Mouse (Mus musculus) myocyte (in vitro differentiated cells): Measurements from ENCODE around the gene Rab17. TPM values are rescaled to one million over a fixed set of nuclear protein-coding genes. Genes with fewer than 3 reads are reported as not detected.

Experiments used
- H3K27me3 ChIP-seq: one replicate; pipeline ENCODE4 v1.6.1; 2011; ENCODE audit not compliant: control insufficient read depth, insufficient read depth, insufficient read length
- H3K36me3 ChIP-seq: one replicate; pipeline ENCODE4 v1.6.1; 2011; ENCODE audit not compliant: control insufficient read depth, insufficient read depth
- H3K4me2 ChIP-seq: one replicate; pipeline ENCODE4 v1.6.1; 2011; ENCODE audit warnings: low read depth, control low read depth
- H3K4me3 ChIP-seq: one replicate; pipeline ENCODE4 v1.5.1; 2011; ENCODE audit warnings: mild to moderate bottlenecking, control low read depth, moderate library complexity
- H3K79me2 ChIP-seq: one replicate; pipeline ENCODE4 v1.6.1; 2011; ENCODE audit not compliant: control insufficient read depth, insufficient read depth
- H3ac ChIP-seq: one replicate; pipeline ENCODE4 v1.6.1; 2011; ENCODE audit not compliant: control insufficient read depth, insufficient read length
- CEBPB ChIP-seq: IDR thresholded peaks from 2 replicates; pipeline ENCODE4 v1.6.1; 2011; ENCODE audit warnings: mild to moderate bottlenecking, moderate library complexity; ENCODE audit not compliant: poor library complexity, insufficient read depth, severe bottlenecking
- E2F4 ChIP-seq: IDR thresholded peaks from one replicate; pipeline ENCODE4 v1.6.1; 2011; ENCODE audit warnings: mild to moderate bottlenecking, control low read depth, moderate library complexity; ENCODE audit not compliant: insufficient read depth
- MAX ChIP-seq: IDR thresholded peaks from one replicate; pipeline ENCODE4 v1.6.1; 2011; ENCODE audit warnings: low read depth, mild to moderate bottlenecking, control low read depth
- MYOD1 ChIP-seq, 3 experiments: IDR thresholded peaks; one replicate each; pipeline ENCODE4 v1.6.1; 2011; ENCODE audit warnings: control low read depth in 2 of 3, low read depth in 2 of 3, mild to moderate bottlenecking in 2 of 3, moderate library complexity in 1 of 3; ENCODE audit not compliant: insufficient read length in 2 of 3, control insufficient read depth in 1 of 3
- MYOG ChIP-seq, 3 experiments: IDR thresholded peaks; one replicate each; pipeline ENCODE4 v1.6.1; 2011; ENCODE audit warnings: control low read depth in 2 of 3, low read depth in 2 of 3, mild to moderate bottlenecking in 2 of 3; ENCODE audit not compliant: insufficient read length in 2 of 3, control insufficient read depth in 1 of 3, insufficient read depth in 1 of 3
- POLR2A ChIP-seq: IDR thresholded peaks from one replicate; pipeline ENCODE4 v1.6.1; 2011; ENCODE audit warnings: low read depth, mild to moderate bottlenecking, control low read depth, moderate library complexity; ENCODE audit not compliant: insufficient read length
- POLR2AphosphoS2 ChIP-seq: IDR thresholded peaks from one replicate; pipeline ENCODE4 v1.6.1; 2011; ENCODE audit warnings: low read depth, control low read depth; ENCODE audit not compliant: insufficient read length
- REST ChIP-seq: IDR thresholded peaks from one replicate; pipeline ENCODE4 v1.6.1; 2011; ENCODE audit warnings: mild to moderate bottlenecking, control low read depth, moderate library complexity; ENCODE audit not compliant: insufficient read depth, insufficient read length
- SRF ChIP-seq: IDR thresholded peaks from one replicate; pipeline ENCODE4 v1.6.1; 2011; ENCODE audit warnings: low read depth; ENCODE audit not compliant: control insufficient read depth, insufficient read length
- TCF12 ChIP-seq: IDR thresholded peaks from one replicate; pipeline ENCODE4 v1.6.1; 2011; ENCODE audit warnings: mild to moderate bottlenecking, control low read depth; ENCODE audit not compliant: poor library complexity, insufficient read depth, severe bottlenecking
- TCF3 ChIP-seq: IDR thresholded peaks from one replicate; pipeline ENCODE4 v1.6.1; 2011; ENCODE audit warnings: low read depth, control low read depth; ENCODE audit not compliant: insufficient read length
- USF1 ChIP-seq: IDR thresholded peaks from one replicate; pipeline ENCODE4 v1.6.1; 2011; ENCODE audit warnings: low read depth, mild to moderate bottlenecking, control low read depth, moderate library complexity
- polyA plus RNA-seq: library from polyadenylated mRNA; unstranded; fragments of >200 nt; fragmentation: generic; extraction: Trizol; gene quantifications from one replicate; pipeline ENCODE4 v1.2.1, GENCODE M21; 2012; ENCODE audit warnings: missing spikeins

Gene Rab17
- polyA plus RNA-seq, 1 experiment, result not detected

DNA sequence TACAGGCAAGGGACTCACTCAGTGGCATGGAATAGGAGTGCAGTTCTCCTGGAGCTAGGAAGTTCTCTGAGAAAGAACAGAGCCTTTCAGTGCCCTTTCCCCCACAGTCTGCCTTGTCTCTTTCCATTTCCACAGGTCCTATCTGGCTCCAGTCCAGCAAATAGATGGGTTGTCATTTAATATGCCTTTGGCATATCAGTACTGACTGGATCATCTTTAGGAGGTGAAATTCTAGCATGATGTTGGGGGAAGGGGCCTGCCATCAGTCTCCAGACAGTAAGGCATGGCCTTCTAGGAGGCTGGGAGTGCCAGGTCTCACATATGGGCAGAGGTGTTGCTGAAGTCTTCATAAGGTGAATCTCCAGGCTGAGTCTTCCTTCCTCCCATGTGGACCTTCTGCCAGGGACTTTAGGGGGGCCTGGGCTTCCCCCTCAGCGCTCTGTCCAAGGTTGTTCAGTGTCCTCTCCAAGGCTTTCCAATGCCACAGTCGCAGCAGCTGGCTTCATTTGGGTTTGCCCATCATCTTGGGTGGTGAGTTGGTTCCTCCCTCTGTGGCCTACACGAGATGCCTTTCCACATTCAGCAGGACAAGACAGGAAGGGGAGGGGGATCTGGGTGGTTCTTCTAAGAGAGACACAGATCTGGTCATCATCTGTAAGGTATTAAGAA lies 32.5 kb upstream of the Rab17 start:
- H3ac ChIP-seq, result no peak overlapping the region
- no peak overlapping the region for H3K4me3 ChIP-seq
- H3K79me2 ChIP-seq, result peaks cover 76% of the 10 kb centered on the region
- H3K36me3 ChIP-seq, result no peaks in the 10 kb centered on the region
- H3K4me2 ChIP-seq, result peak overlapping the region; percentile 95
- TF ChIP-seq MAX, result no peak
- no peak for TF ChIP-seq TCF12
- TF ChIP-seq SRF, result no peak
- peak in 1 of 3 experiments; percentile 57 for TF ChIP-seq MYOG (IDR thresholded peaks at IDR 0.05; ENCODE audit: control insufficient read depth in 1 of 3, insufficient read depth in 1 of 3, insufficient read length in 2 of 3, low read depth in 2 of 3)
- peak in 1 of 3 experiments; percentile 60 for TF ChIP-seq MYOD1 (IDR thresholded peaks at IDR 0.05; ENCODE audit: control insufficient read depth in 1 of 3, insufficient read length in 2 of 3, low read depth in 2 of 3)
- TF ChIP-seq POLR2AphosphoS2, result no peak
- no peak for TF ChIP-seq POLR2A
- no peak for TF ChIP-seq TCF3
- TF ChIP-seq CEBPB, result no peak
- no peak for TF ChIP-seq REST
- no peak for TF ChIP-seq USF1
- TF ChIP-seq E2F4, result no peak
- H3K27me3 ChIP-seq, result no peaks in the 10 kb centered on the region

DNA sequence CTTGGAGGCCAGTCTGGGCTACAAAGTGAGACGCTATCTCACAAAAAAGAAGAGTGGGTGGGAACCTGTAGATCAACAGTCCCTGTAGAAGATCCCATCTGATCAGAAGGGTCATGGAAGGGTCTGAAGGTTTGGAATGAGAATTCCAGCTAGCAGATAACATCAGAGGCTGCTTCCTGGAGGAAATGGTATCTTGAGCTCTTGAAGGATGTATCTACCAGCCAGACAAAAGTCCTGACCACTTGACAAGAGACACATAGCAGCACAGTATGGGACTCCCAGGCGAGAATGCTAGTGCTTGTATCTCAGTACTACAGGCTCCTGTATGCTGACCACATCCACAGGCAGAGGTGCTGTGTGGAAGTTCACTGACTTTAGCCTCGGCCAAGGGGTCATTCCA lies 31.6 kb upstream of the Rab17 start:
- H3ac ChIP-seq, result no peak overlapping the region
- no peak overlapping the region for H3K4me3 ChIP-seq
- no peak for TF ChIP-seq USF1
- no peaks in the 10 kb centered on the region for H3K27me3 ChIP-seq
- peak overlapping the region; percentile 95 for H3K4me2 ChIP-seq
- peaks cover 70% of the 10 kb centered on the region for H3K79me2 ChIP-seq
- H3K36me3 ChIP-seq, result no peaks in the 10 kb centered on the region

DNA sequence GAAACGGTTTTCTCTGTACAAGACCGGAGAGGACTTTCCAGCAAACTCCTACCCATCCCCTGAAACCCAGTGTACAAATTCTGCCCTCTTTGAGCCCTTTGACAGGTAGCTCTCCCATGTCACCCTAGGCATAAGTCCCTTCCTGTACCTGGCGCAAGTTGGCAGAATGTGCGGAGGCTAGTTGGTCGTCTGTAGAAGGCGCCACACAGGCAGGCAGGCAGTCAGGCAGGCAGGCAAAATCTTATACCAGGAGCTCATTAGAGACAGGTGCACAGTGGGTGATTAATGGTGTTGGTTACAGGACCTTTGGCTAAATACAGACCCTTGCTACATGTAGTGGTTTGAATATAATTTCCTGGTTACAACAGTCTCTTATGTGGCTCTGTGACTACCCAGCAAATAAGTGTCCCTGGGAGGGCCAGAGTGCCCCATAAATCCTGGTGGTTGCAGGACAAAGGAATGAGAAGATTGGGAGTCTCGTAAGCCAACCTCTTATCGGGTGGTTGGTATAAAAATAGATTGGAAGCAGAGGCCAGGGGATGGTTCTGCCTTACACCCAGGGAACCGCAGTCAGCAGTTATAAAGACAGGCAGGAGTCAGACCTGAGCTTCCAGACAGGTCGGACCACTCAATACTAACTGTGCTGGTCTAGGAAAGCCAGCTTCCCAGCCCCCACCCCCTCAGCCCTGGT lies 30.6 kb upstream of the Rab17 start:
- TF ChIP-seq REST, result no peak
- TF ChIP-seq MYOD1 (IDR thresholded peaks at IDR 0.05; ENCODE audit: control insufficient read depth in 1 of 3, insufficient read length in 2 of 3, low read depth in 2 of 3), result peak in 2 of 3 experiments; percentile 7 to 68
- no peak for TF ChIP-seq MAX
- no peak for TF ChIP-seq TCF3
- no peak for TF ChIP-seq TCF12
- peak in 1 of 3 experiments; percentile 45 for TF ChIP-seq MYOG (IDR thresholded peaks at IDR 0.05; ENCODE audit: control insufficient read depth in 1 of 3, insufficient read depth in 1 of 3, insufficient read length in 2 of 3, low read depth in 2 of 3)
- no peak for TF ChIP-seq CEBPB
- H3K4me2 ChIP-seq, result peak overlapping the region; percentile 95
- no peaks in the 10 kb centered on the region for H3K27me3 ChIP-seq
- H3K79me2 ChIP-seq, result peaks cover 62% of the 10 kb centered on the region
- H3K4me3 ChIP-seq, result peak overlapping the region; percentile 84
- no peaks in the 10 kb centered on the region for H3K36me3 ChIP-seq
- no peak overlapping the region for H3ac ChIP-seq

DNA sequence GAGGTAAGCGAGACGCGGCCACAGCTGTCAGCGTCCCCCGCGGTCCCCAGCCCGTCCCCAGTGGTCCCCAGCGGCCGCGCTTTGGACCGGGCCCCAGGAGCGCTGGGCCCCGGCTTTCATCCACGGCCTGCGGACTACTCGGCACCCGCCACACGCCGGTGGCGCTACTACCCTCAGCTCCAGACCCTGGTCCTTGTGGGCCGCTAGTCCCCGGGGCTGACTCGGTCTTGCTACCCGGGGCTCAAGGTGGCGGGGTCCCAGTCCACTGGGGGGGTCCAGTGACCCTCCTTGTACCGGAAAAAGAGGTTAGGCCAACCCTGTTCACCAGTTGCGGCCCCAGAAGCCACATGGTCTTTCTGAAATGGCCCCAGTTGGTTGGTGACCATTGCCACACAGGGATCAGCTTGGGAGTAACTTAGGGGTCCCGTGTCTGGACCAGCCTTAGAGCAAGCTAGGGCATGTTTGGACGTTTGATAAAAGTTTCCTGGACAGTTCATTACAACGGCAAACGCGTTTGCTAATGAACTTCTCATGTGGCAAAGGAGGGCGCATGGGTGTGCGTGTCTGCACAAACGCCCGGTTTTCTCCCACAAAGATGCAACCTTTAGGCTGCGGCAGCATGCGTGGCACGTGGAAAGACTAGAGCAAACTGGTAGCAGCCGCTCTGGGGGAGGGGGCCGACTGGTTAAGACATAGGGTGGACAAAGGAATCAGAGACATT lies 29.6 kb upstream of the Rab17 start:
- Histone ChIP-seq H3K4me2 (peak overlapping the region; percentile 95), H3K79me2 (peaks cover 52% of the 10 kb centered on the region), H3K36me3 (no peaks in the 10 kb centered on the region), H3ac (peak overlapping the region; percentile 79), H3K27me3 (no peaks in the 10 kb centered on the region), H3K4me3 (peak overlapping the region; percentile 84)
- TF ChIP-seq REST (no peak), SRF (no peak), CEBPB (no peak), TCF12 (no peak), E2F4 (no peak), POLR2AphosphoS2 (no peak), USF1 (no peak), MYOG (IDR thresholded peaks at IDR 0.05; ENCODE audit: control insufficient read depth in 1 of 3, insufficient read depth in 1 of 3, insufficient read length in 2 of 3, low read depth in 2 of 3) (no peak), POLR2A (no peak), TCF3 (no peak), MAX (no peak), MYOD1 (IDR thresholded peaks at IDR 0.05; ENCODE audit: control insufficient read depth in 1 of 3, insufficient read length in 2 of 3, low read depth in 2 of 3) (no peak)
